Mouse (Mus musculus) cerebellum, adult 9-11 months (tissue): ENCODE measurements at regions not wholly inside any gene's neighbourhood (a gene's known extent, or its start where the extent isn't known, plus 50 kb on each side); places are given as distances from the start of the nearest gene placed in this dataset.

ENCODE experiments used
- DNase-seq: peaks from one replicate; pipeline ENCODE4 v3.0.0; 2022

GRCm38 (mm10) chr1:61137210-61137885 is 159.6 kb downstream of the Icos start:
- DNase-seq: no peak

- no peak for DNase-seq
These were observed 160.2 kb downstream of the Icos start for GRCm38 (mm10) chr1:61137954-61138353.

GRCm38 (mm10) chr1:61139291-61139983 is 161.7 kb downstream of the Icos start:
- DNase-seq: no peak

- DNase-seq: no peak
These were observed 162.4 kb downstream of the Icos start for GRCm38 (mm10) chr1:61139984-61140648.

- no peak for DNase-seq
These were observed 163.3 kb downstream of the Icos start for GRCm38 (mm10) chr1:61140870-61141591.

GRCm38 (mm10) chr1:61141592-61141930 is 163.8 kb downstream of the Icos start:
- no peak for DNase-seq

GRCm38 (mm10) chr1:61141952-61142351 is 164.2 kb downstream of the Icos start:
- DNase-seq: no peak

GRCm38 (mm10) chr1:61143030-61143753 is 165.5 kb downstream of the Icos start:
- no peak for DNase-seq

GRCm38 (mm10) chr1:61143754-61144066 is 166.0 kb downstream of the Icos start:
- DNase-seq: no peak

GRCm38 (mm10) chr1:61145013-61145412 is 167.3 kb downstream of the Icos start:
- no peak for DNase-seq

GRCm38 (mm10) chr1:61145572-61145971 is 167.8 kb downstream of the Icos start:
- DNase-seq: no peak

GRCm38 (mm10) chr1:61146222-61146723 is 168.5 kb downstream of the Icos start:
- no peak for DNase-seq

GRCm38 (mm10) chr1:61151742-61152141 is 174.0 kb downstream of the Icos start:
- DNase-seq: no peak

- DNase-seq: no peak
These were observed 174.4 kb downstream of the Icos start for GRCm38 (mm10) chr1:61152157-61152556.

GRCm38 (mm10) chr1:61154216-61154615 is 176.5 kb downstream of the Icos start:
- DNase-seq: no peak

GRCm38 (mm10) chr1:61157271-61157670 is 179.5 kb downstream of the Icos start:
- DNase-seq: no peak

GRCm38 (mm10) chr1:61160505-61160904 is 182.8 kb downstream of the Icos start:
- DNase-seq: no peak

- DNase-seq: no peak
These were observed 186.5 kb downstream of the Icos start for GRCm38 (mm10) chr1:61164271-61164670.

- no peak for DNase-seq
These were observed 194.2 kb downstream of the Icos start for GRCm38 (mm10) chr1:61171941-61172340.

GRCm38 (mm10) chr1:61172946-61173345 is 195.2 kb downstream of the Icos start:
- DNase-seq: no peak

GRCm38 (mm10) chr1:61175239-61175638 is 197.5 kb downstream of the Icos start:
- DNase-seq: no peak

- no peak for DNase-seq
These were observed 201.7 kb downstream of the Icos start for GRCm38 (mm10) chr1:61179461-61179860.
